Mouse (Mus musculus) gastrocnemius, postnatal 14 days (tissue): ENCODE measurements at regions not wholly inside any gene's neighbourhood (a gene's known extent, or its start where the extent isn't known, plus 50 kb on each side); places are given as distances from the start of the nearest gene placed in this dataset.

ENCODE experiments used
- DNase-seq: peaks from one replicate; pipeline ENCODE4 v3.0.0; 2021; ENCODE audit warnings: mixed read lengths
- intact Hi-C: fragments of 180-260 bp; cut with DNase I; formaldehyde crosslinking; loops from one replicate; pipeline ENCODE4 v1.15.1; 2025; ENCODE audit warnings: low total_unique reads

DNA sequence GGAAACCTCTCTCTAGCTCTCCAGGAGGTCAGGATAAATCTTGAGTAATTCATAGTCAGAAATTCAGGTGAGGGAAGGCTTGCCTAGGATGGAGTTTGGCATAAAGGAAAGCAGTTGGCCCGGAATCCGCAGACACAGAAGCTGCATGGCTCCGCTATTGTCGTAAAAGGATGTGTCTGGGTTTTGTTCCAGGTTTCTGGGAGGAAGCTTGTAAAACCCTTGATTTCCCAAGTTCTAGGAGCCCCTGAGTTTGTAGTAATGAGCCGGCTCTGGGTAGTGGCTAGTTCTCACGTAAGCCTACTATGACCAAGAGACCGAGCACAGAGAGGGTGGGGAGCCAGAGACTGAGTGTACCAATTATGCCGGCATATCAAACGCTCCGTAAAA, 52.7 kb upstream of the Gm21915 start:
- DNase-seq: no peak
- intact Hi-C loops: loop anchor here (5.0 kb wide), 1 partner anchor 135 kb away; no protein-coding TSS in a partner anchor

DNA sequence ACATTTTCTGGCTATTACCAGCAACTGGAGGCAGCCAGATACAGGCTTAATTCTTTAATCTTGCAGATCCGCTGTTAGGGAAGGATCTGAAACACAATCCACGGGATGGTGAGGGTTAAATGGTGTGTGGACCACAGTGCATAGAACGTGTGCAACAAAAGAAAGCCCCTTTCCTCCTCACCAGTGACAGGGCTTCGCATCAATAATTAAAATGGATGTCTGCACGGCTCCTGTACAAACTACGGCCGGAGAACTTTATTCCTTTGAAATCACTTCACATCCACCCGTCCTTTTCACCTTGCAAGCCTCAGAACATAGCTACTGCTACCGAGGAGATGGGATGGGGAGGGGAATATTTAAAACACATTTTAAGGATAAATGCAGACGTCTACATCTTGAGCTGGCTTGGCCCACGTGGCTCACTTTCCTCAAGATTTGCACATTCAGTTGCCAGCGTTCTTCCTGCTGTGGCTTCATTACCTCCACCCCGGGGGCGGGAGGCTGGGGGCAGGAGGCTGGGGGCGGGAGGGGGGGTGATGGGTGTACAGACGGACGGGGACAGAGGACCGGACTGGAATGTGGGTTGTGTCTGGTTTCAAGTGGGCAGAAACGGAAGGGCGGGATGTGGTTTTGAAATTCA, 53.3 kb upstream of the Gm21915 start:
- intact Hi-C loops: loop anchor here (5.0 kb wide), 1 partner anchor 135 kb away; no protein-coding TSS in a partner anchor
- no peak for DNase-seq

DNA sequence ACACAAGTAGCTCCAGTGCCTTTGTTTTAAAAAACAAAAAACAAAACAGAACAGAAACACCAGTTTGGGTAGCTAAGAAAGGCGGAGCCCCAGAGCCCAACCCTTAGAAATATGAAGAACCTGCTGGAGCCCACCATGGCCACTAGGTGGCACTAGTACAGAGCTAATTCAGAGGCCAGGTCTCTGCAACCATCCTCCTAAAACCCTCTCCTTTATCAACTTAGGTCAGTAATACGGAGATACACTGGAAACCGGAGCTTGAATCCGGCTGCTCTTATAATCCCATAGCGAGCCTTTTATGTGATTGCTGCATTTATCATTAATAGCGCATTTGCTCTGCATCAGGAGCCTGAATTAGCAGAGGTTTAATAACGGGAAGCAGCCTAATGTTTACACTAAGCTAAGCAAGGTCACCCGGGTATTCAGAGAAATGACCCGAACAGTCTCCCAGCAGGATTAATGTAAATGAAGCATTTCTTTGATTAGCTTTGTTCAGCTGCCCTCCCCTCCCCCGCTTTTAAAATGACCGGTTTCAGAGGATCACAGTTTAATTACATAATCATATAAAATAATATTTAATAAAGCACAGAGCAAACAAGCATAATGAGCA, 53.9 kb upstream of the Gm21915 start:
- DNase-seq: peak; percentile 63
- intact Hi-C loops: loop anchor here (5.0 kb wide), 1 partner anchor 136 kb away; no protein-coding TSS in a partner anchor

DNA sequence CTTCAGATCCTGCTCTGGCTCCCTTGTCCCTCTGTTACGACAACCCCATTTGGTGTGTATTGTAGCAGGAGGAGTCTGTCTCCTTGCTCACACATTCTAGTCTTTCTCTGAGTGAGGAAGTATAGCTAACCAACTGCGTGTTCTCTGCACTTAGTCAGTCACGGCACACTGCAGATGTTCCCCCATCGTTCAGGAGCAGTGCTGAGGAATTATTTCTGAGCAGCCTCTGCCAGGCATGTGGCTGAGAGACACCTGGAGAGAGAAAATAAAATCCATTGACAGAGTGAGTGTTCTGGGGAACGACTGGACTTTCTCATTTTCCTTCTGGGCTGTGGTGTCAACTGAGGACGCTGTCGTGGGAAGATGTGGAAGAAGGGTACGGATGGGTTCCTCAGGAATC, 54.5 kb upstream of the Gm21915 start:
- DNase-seq: no peak
- intact Hi-C loops: loop anchor here (5.0 kb wide), 1 partner anchor 136 kb away; no protein-coding TSS in a partner anchor

DNA sequence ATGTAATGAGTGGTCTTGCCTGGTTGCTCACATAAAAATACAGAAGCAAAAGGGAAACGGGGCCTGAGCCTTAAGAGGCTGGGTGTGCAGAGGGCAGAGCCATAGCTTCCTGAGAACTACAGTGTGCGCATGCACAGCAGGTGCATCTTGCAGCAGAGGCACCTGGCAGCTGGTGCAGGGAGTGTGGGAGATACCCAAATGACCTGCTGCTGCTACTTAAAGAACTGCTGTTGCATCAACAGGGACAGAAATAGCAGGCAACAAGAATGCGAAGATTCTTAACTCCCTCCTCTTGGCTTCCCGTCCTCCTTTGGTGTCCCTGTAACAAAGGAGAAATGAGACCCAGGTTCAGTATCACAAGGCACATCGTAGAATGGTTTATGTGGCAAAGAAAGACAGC, 56.3 kb upstream of the Gm21915 start:
- intact Hi-C loops: no loop called here

DNA sequence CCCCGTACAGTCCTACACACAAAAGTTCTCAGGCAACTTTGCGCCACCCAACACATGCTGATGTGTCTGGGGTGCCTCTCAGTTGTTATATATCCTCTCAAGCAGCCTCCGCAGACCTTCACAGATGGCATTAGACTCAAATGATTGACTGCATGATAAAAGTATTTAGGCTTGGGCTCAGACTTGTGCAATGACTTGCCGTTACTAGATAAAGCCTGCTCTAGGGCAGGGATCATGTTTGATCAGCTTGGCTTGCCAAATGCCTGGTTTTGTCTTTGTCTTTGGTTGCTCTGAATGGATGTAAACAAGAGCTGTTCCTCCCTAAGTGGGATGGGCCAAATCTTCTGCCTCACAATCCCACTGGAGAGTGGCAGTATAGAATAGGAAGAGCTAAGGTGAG, 57.2 kb upstream of the Gm21915 start:
- DNase-seq: no peak
- intact Hi-C loops: no loop called here

More for the DNA sequence above, 56.3 kb upstream of the Gm21915 start:
- DNase-seq: no peak

DNA sequence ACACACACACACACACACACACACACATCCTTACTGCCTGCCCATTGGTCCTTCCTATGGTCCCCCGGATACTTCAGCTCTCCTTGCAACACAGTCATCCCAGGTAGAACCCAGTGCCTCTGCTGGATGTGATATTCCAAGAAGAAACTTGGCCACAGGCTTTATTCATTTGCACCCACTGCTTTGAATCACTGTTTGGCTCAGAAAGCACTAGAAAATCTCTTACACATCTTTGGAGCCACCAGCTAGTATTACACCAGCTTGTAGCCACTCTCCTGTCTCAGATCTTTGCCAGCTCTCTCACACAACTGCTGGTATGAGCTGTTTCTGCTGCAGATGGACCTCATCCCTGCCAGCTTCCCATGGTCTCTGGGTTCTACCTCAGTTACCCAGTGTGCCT, 57.7 kb upstream of the Gm21915 start:
- no peak for DNase-seq
- intact Hi-C loops: no loop called here

DNA sequence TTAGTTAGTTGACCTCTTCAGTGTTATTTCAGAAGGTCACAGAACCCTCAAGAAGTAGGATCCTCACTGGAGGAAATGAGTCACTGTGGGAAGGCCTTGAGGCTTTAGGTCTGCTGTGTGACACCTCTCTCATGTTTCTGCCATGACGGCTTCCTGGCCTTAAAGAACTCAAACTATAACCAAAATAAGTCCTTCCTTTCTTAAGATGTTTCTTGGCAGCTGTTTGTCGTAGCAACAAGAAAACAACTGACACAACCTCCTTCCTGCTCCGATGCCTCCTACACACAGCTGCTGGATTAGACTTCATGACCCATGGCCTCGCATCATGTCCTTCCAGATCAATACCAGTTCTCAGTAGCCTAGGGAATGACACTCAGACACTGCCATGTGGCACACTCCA, 58.1 kb upstream of the Gm21915 start:
- DNase-seq: no peak
- intact Hi-C loops: no loop called here

DNA sequence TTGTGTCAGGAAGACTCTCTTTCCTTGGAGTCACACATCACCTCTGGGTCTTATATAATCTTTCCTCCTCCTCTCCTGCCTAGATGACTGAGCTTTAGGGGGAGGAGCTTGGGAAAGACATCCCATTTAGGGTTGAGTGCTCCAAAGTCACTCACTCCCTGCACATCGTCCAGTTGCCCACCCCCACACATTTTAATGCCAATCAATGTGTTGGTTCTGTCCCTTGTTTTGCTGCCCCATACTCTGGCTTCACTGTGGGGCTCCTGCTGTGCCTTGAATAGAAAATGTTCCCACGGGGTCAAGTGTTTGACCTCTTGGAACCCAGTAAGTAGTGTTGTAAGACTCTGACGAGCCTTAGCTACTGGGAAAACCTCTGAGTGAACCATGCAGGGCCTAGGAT, 58.8 kb upstream of the Gm21915 start:
- DNase-seq: no peak

DNA sequence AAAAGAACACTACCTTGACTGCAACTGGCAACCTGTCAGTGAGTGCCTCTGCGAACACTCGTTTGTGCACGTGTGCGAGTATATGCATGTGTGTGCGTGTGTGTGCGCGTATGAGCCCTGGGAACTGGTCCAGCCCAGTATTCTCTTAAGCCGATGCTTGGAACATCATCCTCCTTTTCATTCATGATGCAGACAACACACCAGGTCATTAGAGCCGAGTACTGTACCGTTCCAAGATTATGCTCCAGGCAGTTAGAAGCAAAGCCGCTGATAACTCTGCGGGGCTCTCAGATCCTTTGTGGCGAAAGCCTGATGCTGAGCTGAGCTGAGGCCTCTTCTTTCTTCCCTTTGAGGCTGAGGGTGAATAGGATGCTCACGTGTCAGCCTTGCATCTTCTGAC, 61.8 kb upstream of the Gm21915 start:
- intact Hi-C loops: no loop called here
- DNase-seq: no peak

More for the DNA sequence above, 58.8 kb upstream of the Gm21915 start:
- intact Hi-C loops: no loop called here

DNA sequence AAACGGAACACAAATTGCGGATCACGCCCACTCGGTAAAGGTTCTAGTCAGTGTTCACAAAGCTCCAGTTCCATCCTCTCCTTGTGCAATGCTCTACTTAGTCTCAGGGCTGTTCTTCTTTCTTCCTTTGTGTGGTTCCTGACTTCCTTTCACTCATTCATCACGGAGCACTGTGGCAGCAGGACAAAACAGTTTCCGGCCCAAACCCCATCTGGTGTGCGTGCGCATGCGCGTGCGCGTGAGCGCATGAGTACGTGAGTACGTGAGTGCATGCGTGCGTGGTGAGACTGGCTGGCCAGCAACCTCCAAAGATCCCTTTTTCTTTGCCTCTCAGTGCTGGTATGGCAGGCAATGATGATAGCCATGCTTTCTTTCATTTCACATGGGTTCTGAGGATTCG, 62.5 kb upstream of the Gm21915 start:
- no peak for DNase-seq
- intact Hi-C loops: no loop called here

DNA sequence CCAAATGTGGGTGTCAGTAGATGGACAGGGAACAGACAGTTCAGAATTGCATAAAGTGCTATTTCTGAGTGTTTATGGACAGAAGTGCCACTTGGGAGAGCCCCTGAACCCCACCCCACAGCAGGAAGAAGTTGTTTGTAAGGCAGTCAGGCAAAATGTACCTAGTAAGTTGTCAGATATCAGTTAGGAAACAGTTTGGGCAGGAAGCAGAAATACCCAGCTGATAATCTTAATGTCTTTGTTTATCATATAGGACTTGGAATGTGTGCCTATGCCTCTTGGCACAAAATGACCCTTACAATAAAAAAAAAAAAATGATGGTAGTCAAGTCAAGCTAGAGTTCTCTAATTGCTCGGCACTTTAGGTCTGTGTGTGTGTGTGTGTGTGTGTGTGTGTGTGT, 66.9 kb upstream of the Gm21915 start:
- DNase-seq: no peak
- intact Hi-C loops: no loop called here

DNA sequence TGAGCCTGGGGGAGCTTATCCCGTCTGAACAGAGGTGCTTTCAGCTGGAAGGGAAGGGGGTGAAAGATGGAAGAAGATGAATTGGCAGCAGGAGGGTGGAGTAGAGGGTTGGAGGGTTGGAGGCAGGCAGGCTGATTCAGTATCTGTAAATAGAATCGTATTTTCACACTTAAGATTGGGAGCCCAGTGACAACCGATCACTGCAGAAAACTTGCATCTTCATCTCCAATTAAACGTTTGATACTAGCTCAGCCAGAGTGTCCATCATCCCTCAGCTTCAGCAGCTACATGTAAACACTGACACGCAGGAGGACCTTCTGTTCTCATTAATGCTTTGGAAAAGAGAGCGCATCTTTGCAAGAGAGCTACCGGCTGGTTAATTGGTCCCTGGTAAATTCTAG, 67.2 kb upstream of the Gramd1b start:
- intact Hi-C loops: no loop called here

DNA sequence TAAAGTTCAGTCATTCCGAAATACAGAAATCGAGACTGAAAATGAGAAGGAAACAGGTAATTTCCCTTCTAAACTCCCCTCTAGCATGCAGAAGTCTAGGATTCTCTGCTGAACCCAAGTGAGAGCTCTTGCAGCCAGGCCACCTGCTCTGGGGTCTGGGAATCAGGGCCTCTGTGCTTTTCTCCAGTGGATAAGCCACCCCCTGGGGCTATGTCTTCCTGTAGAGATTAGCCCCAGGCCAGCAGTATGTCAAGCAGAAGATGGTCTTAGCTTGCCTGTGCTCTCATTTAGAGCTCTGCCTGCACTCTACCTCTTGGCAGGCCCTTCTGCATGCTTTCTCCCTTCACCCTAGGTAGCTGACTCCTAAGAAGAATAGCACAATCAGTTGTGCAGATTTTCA, 56.2 kb upstream of the Gramd1b start:
- intact Hi-C loops: loop anchor here (5.0 kb wide), 1 partner anchor 175 kb away; no protein-coding TSS in a partner anchor

More for the DNA sequence above, 67.2 kb upstream of the Gramd1b start:
- no peak for DNase-seq

DNA sequence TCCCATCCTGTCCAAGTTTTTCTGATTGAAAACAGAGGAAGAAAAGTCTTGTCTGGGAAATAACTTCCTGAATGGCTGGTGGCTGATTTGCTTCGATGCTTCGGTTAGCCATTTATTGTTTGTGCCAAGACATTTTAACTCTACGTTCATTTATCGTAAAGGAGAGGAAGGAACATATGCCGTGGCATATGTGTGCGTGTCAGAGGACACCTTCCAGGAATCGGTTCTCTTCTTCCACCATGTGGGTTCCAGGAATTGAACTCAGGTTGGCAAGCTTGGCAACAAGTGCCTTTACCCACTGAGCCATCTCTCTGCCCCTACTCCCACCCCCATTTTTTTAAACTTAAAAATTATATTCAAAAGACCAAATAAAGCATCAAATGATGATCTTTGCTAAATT, 55.4 kb upstream of the Gramd1b start:
- intact Hi-C loops: loop anchor here (5.0 kb wide), 1 partner anchor 174 kb away; no protein-coding TSS in a partner anchor
- DNase-seq: no peak

More for the DNA sequence above, 56.2 kb upstream of the Gramd1b start:
- no peak for DNase-seq

DNA sequence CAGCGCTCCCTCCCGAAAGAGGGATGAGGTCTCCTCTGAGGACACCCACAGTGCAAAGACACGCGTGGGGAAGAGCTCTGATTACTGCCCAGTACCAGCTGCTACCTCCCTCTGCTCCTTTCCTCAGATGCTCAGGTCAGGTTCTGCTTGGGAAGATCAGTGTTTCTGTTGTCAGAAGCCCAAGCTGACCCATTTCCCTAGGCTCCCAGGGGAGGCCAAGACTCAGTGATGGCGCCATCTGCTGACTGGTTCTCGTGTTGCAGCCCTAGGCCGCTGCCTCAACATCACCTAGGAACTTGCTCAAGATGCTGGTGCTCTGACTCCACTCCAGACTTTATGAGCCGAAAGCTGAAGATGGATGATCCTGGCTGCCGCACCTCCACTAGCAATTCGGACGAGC, 52.4 kb upstream of the Gramd1b start:
- intact Hi-C loops: loop anchor here (5.0 kb wide), 1 partner anchor 106 kb away; no protein-coding TSS in a partner anchor
- peak; percentile 65 for DNase-seq

DNA sequence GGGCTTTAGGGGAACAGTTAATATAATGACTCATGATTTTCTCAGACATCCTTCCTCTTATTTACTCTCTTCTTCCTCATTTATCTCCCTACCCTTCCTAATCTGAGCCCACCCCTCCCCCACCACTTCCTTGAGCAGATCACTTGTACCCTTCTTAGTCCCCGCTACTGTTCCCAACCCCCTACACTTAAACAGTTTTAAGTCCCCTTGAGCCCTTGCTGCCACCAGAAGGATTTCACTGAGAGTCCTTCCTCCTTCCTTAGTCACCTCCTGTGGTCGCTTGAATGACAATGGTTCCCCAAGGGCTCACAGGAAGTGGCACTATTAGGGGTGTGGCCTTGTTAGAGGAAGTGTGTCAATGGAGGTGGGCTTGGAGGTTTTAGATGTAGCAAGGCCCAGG, 50.7 kb upstream of the Gramd1b start:
- no peak for DNase-seq
- intact Hi-C loops: loop anchor here (5.0 kb wide), 1 partner anchor 105 kb away; no protein-coding TSS in a partner anchor
